Mouse (Mus musculus): ENCODE results near the gene Atp1b1. TPM values are rescaled to one million over a fixed set of nuclear protein-coding genes. Genes with fewer than 3 reads are reported as not detected.
A peak's percentile ranks its signal among the peaks of the same experiment; 100 is the strongest.

The Atp1b1 gene
- total RNA-seq, 4 experiments from 2014 or later: 72.9 to 103 (median 83.7) TPM

- DNase-seq: peak; percentile 55
These were observed 3.6 kb upstream of the Atp1b1 start for GRCm38 (mm10) chr1:164461726-164462125.

- DNase-seq: no peak
These were observed 3.0 kb upstream of the Atp1b1 start for GRCm38 (mm10) chr1:164460921-164461697.

GRCm38 (mm10) chr1:164459127-164459905, 1.2 kb upstream of the Atp1b1 start:
- DNase-seq: no peak

GRCm38 (mm10) chr1:164458621-164459051, 481 bp upstream of the Atp1b1 start:
- DNase-seq: peak; percentile 37

GRCm38 (mm10) chr1:164457531-164458244, 467 bp downstream of the Atp1b1 start:
- DNase-seq: peak; percentile 32

- DNase-seq: no peak
These were observed 1.4 kb downstream of the Atp1b1 start for GRCm38 (mm10) chr1:164456731-164457130.

- DNase-seq: no peak
These were observed 2.1 kb downstream of the Atp1b1 start for GRCm38 (mm10) chr1:164456065-164456464.

GRCm38 (mm10) chr1:164455614-164456013, 2.5 kb downstream of the Atp1b1 start:
- DNase-seq: no peak

- DNase-seq: peak; percentile 56
These were observed 3.3 kb downstream of the Atp1b1 start for GRCm38 (mm10) chr1:164454747-164455400.

- DNase-seq: no peak
These were observed 4.4 kb downstream of the Atp1b1 start for GRCm38 (mm10) chr1:164453739-164454138.

- no peak for DNase-seq
These were observed 5.0 kb downstream of the Atp1b1 start for GRCm38 (mm10) chr1:164453146-164453545.

GRCm38 (mm10) chr1:164452580-164452979, 5.6 kb downstream of the Atp1b1 start:
- no peak for DNase-seq

- peak; percentile 36 for DNase-seq
These were observed 6.8 kb downstream of the Atp1b1 start for GRCm38 (mm10) chr1:164451346-164451745.

- DNase-seq: no peak
These were observed 7.5 kb downstream of the Atp1b1 start for GRCm38 (mm10) chr1:164450644-164451043.

GRCm38 (mm10) chr1:164450231-164450630, 7.9 kb downstream of the Atp1b1 start:
- DNase-seq: no peak

- DNase-seq: no peak
These were observed 8.5 kb downstream of the Atp1b1 start for GRCm38 (mm10) chr1:164449626-164450025.

GRCm38 (mm10) chr1:164447521-164447920, 10.6 kb downstream of the Atp1b1 start:
- DNase-seq: no peak

- no peak for DNase-seq
These were observed 11.6 kb downstream of the Atp1b1 start for GRCm38 (mm10) chr1:164446535-164446934.

- DNase-seq: no peak
These were observed 12.5 kb downstream of the Atp1b1 start for GRCm38 (mm10) chr1:164445620-164446162.

GRCm38 (mm10) chr1:164441408-164441974, 16.7 kb downstream of the Atp1b1 start:
- DNase-seq: no peak

GRCm38 (mm10) chr1:164440708-164441407, 17.3 kb downstream of the Atp1b1 start:
- no peak for DNase-seq

Data from adrenal gland, adult 8-10 months (tissue).